Mouse (Mus musculus) testis, postnatal 10 days (tissue): ENCODE results near the gene Bmp8a.
"Not testable (repeated sequence)": the region's sequence is repeated elsewhere in the genome, so short reads cannot be mapped to it uniquely, and the experiment has no call there.

Source experiments
- DNase-seq: peaks from one replicate; pipeline ENCODE4 v3.0.0; 2021; ENCODE audit warnings: low spot score

The Bmp8a gene

GRCm38 (mm10) chr4:123286790-123287189, 56.3 kb downstream of the Bmp8a start:
- DNase-seq = no peak

DNA sequence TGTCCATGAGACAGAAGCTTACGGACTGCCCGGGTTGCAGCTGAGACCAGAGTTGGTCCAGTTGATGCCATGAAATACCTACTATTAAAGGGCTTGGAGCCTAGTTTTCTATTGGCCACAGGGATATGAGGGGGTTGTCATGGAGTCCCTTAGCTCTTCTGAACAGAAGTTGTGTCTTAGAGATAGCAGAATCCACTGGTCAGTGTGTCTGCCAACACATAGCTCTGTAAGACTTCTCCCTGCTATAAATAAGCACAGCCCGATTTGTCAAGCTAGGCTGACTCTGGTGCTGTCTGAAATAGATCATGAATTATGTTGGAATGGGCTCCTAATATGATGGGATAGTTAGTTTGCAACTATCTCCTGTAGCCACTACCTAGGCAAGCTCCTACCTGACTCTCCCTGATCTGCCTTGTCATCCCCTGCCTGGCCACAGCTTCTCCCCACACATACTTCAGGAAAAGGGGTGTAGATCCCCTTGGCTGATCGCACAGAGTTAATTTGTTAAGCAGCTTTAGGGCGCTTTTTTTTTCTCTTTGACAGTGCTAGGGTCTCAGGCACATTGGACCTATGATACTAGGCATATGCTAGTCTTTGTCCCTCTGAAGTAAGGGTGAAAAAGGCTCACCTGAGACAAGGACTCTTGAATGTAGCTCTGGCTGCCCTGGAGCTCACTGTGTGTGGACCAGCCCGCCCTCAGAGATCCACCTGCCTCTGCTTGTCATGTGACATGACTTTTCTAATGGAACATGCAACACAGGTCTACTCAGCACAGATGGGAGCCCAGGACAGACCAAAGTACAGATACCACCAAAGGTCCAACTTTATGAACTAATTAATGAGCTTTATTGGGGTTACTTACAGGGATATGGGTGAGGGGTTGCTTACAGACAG, 58.1 kb downstream of the Bmp8a start:
- no peak for DNase-seq

- DNase-seq = not testable (repeated sequence)
Measured at GRCm38 (mm10) chr4:123283675-123284064, 59.4 kb downstream of the Bmp8a start.

- not testable (repeated sequence) for DNase-seq
Measured at GRCm38 (mm10) chr4:123282915-123283674, 60.0 kb downstream of the Bmp8a start.

- DNase-seq = peak; percentile 93
Measured at GRCm38 (mm10) chr4:123282500-123282899, 60.6 kb downstream of the Bmp8a start.

DNA sequence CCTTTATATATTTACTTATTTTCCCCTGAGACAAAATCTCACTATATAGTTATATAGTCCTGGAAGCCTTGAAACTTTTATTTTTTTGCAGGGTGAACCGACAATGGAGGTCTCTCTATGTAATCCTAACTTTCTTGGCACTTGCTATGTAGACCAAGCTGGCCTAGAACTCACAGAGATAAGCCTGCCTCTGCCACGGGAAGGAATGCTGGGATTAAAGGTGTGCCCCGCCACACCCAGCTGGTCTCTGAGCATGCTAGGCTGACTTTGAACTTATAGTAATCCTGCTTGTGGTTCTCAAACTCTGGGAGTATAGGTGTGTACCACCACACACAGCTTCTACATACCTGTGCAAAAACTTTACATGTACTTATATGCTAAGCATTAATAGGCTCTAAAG, 62.9 kb downstream of the Bmp8a start:
- DNase-seq = no peak

- no peak for DNase-seq
Measured at GRCm38 (mm10) chr4:123271063-123271462, 72.0 kb downstream of the Bmp8a start.
